Mouse (Mus musculus) cerebellum, adult 2 months (tissue): ENCODE results near the gene Slc16a3.

Experiments used
- CTCF ChIP-seq: fragments of 200-500 bp; IDR thresholded peaks from 2 replicates; pipeline ENCODE4 v1.5.1; 2011; ENCODE audit warnings: low read depth, mild to moderate bottlenecking, control low read depth, low read length, moderate library complexity, borderline replicate concordance; ENCODE audit not compliant: insufficient read depth
- POLR2A ChIP-seq: fragments of 200-500 bp; IDR thresholded peaks from 2 replicates; pipeline ENCODE4 v1.6.1; 2011; ENCODE audit warnings: low read length, control low read depth, borderline replicate concordance; ENCODE audit not compliant: insufficient read depth

GRCm38 (mm10) chr11:120905430-120905873, 42.8 kb upstream of the Slc16a3 start:
- TF ChIP-seq CTCF (peak; percentile 100), POLR2A (no peak)
